Mouse (Mus musculus) layer of hippocampus, adult 2 months (tissue): ENCODE measurements around the gene Dusp22. TPM values are rescaled to one million over a fixed set of nuclear protein-coding genes. Genes with fewer than 3 reads are reported as not detected.
A peak's percentile ranks its signal among the peaks of the same experiment; 100 is the strongest.

ENCODE experiments used
- DNase-seq, 2 experiments: peaks; one replicate each; pipeline ENCODE4 v3.0.0; 2022; ENCODE audit warnings: low spot score in 2 of 2
- H3K27ac ChIP-seq: fragments of 200-600 bp; 2 replicates; pipeline ENCODE4 v1.8.1; 2022
- H3K4me3 ChIP-seq: fragments of 200-600 bp; 2 replicates; pipeline ENCODE4 v1.8.1; 2022; ENCODE audit warnings: mild to moderate bottlenecking
- CTCF ChIP-seq: fragments of 200-600 bp; conservative IDR thresholded peaks from 2 replicates; pipeline ENCODE4 v1.8.1; 2022; ENCODE audit warnings: antibody characterized with exemption, mild to moderate bottlenecking, moderate library complexity
- total RNA-seq, 2 experiments: library from RNA; stranded (reverse); gene quantifications; 2 replicates each; pipeline ENCODE4 v1.2.3; 2021

Gene Dusp22
- total RNA-seq, 2 experiments from 2014 or later, result 22.5 to 23.9 TPM

- no peak for TF ChIP-seq CTCF
- no peak overlapping the region for H3K4me3 ChIP-seq
- no peak overlapping the region for H3K27ac ChIP-seq
- no peak for DNase-seq
Measured at GRCm38 (mm10) chr13:30712280-30712679, 52.5 kb downstream of the Dusp22 start.

- no peak overlapping the region for H3K27ac ChIP-seq
- TF ChIP-seq CTCF, result no peak
- no peak for DNase-seq
- no peak overlapping the region for H3K4me3 ChIP-seq
Measured at GRCm38 (mm10) chr13:30713621-30714020, 53.8 kb downstream of the Dusp22 start.

- Histone ChIP-seq H3K27ac (no peak overlapping the region), H3K4me3 (no peak overlapping the region)
- TF ChIP-seq CTCF, result no peak
- no peak for DNase-seq
Measured at GRCm38 (mm10) chr13:30714552-30714951, 54.8 kb downstream of the Dusp22 start.

DNA sequence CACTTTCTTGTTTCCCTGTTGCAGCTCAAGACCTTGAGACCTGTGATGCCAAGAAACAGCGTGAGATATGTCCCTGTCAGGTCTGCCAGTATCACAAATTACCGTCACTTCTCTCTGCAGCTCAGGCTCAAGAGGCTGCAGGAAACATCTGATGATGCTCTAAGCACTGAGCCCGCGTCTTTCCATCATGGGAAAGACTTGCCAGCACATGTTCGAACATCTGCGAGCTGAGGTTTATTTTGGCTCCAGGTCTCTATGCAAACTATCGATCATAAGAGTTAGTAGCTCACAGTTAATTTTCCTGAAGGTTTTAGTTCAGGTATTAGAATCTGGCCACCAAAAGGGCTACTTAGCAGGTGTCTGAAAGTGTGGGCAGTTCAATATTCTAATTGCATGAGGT is 55.3 kb downstream of the Dusp22 start:
- no peak overlapping the region for H3K4me3 ChIP-seq
- H3K27ac ChIP-seq, result no peak overlapping the region
- TF ChIP-seq CTCF, result no peak
- no peak for DNase-seq

DNA sequence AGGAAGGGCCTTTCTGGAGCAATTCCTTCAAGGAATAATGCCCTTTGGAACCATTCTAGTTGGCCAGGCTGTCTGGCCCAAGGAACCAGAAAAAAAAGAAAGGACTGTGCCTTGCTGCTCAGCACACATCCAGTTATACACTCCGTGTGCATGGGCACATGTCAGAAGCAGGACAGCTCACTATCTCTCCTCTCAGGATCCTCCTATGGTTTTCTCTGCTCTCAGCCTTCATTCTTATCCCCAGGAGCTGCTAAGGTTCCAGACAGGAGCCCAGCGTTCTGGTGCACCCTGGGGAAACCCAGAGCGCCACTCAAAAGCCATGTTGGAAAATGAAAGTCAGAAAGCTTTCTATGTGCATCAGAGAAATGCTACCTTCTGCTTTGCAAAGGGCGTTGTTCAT is 55.8 kb downstream of the Dusp22 start:
- no peak for DNase-seq
- H3K27ac ChIP-seq, result no peak overlapping the region
- no peak for TF ChIP-seq CTCF
- no peak overlapping the region for H3K4me3 ChIP-seq

- no peak overlapping the region for H3K27ac ChIP-seq
- DNase-seq, result no peak
- no peak for TF ChIP-seq CTCF
- no peak overlapping the region for H3K4me3 ChIP-seq
Measured at GRCm38 (mm10) chr13:30716611-30717010, 56.8 kb downstream of the Dusp22 start.

DNA sequence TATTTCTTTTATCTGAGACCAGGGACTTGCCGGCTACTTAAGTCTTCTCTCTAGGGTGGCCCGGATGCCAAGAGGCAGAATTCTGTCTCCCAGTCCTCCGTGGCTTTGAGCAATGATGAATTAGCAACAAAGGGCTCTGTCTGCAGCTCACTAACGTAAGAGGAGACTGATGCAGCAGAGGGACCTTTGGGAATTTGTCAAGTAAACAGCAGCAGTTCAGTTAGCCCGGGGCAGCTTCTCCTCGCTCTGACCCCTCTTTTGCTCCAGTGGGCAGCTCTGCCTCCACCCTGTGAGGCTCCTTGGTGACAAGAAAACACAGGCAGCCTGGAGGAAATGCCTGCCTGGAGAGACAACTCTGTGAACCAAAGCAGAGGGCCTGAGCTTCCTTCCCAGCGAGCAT is 62.8 kb downstream of the Dusp22 start:
- Histone ChIP-seq H3K4me3 (no peak overlapping the region), H3K27ac (no peak overlapping the region)
- no peak for DNase-seq
- TF ChIP-seq CTCF, result no peak

DNA sequence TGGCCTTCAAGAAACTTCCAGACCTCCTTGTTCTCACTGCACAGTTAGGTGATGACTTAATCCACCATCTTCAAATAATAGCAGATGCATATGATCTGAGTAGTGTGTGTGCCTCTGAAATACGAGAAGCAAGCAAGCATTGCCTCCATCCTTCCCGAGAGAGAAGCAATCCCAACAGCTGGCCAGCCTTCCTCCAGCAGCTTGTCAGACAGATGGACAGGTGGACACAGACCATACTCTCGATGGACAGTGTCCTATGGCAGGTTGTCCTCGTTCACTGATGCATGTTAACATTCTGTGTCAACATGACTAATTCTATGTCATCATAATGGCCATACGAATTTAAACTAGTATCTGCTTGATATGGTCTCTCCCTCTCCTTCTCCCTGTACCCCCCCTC is 63.5 kb downstream of the Dusp22 start:
- Histone ChIP-seq H3K27ac (no peak overlapping the region), H3K4me3 (no peak overlapping the region)
- DNase-seq, result no peak
- no peak for TF ChIP-seq CTCF

DNA sequence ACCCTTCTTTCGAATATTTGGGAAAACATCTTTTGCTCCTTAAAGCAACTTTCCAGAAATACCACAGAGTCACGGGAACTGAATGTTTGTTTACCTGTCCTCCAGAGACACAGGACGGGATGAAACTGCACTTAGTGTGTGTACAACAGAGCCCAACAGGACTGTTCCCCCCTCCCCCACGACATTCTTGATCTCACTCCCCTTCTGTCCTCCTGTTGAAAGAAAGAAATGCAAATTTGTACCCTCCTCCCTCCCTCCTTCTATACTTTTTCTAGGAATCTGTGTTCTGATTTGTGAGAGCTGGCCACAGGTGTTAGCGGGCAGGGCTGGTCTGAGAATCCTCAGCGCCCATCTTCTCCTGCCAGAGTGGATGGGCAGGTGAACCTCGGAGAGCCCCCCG is 64.1 kb downstream of the Dusp22 start:
- Histone ChIP-seq H3K4me3 (no peak overlapping the region), H3K27ac (no peak overlapping the region)
- TF ChIP-seq CTCF, result no peak
- no peak for DNase-seq

DNA sequence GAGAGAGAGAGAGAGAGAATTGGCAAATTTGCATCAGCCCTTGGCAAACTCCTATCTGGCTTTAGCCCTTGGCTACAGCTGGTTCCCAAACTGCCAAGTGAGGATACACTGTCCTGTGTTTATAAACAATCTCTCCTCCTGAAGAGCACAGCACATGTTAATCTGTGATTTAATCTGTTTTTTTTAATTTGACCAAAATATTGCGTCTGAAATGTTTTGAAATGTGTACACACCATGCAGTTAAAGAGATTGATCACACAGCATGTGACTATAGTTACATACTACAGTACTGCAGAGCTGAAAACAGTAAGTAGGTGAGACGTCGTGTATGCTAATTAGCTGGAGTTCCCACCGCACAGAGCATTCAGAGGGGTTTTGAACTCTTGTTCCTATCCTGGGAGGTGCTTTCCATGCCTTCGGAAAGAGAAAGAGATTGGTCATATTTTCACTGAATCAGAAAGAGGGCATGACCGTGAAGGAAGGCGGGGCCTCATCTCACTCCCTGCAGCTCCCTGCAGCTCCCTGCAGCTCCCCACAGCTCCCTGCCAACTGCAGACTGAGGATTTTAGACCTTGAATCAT is 65.0 kb downstream of the Dusp22 start:
- TF ChIP-seq CTCF, result no peak
- Histone ChIP-seq H3K27ac (no peak overlapping the region), H3K4me3 (no peak overlapping the region)
- DNase-seq, result no peak

DNA sequence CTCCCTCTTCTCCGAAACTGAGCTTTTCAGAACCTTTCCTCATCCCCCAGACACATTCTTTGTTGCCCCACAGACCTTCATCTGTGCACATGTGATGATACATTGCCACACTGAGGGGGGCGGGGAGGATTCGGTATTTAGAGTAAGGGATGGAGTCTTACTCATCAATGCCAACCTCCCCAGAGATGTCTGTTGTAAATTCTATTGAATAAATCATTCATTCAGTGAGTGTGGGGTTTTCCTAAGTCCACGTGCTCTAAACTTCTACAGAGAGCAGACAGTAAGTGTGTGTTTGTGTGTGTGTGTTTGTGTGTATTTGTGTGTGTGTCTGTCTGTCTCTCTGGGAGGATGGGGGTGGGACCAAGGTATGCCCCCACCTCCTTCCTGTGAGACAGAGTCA is 67.1 kb downstream of the Dusp22 start:
- no peak for TF ChIP-seq CTCF
- no peak overlapping the region for H3K27ac ChIP-seq

GRCm38 (mm10) chr13:30728155-30728554 is 68.4 kb downstream of the Dusp22 start:
- TF ChIP-seq CTCF, result no peak
- Histone ChIP-seq H3K27ac (no peak overlapping the region), H3K4me3 (no peak overlapping the region)
- DNase-seq, result no peak

More for the DNA sequence above, 67.1 kb downstream of the Dusp22 start:
- no peak for DNase-seq
- no peak overlapping the region for H3K4me3 ChIP-seq

DNA sequence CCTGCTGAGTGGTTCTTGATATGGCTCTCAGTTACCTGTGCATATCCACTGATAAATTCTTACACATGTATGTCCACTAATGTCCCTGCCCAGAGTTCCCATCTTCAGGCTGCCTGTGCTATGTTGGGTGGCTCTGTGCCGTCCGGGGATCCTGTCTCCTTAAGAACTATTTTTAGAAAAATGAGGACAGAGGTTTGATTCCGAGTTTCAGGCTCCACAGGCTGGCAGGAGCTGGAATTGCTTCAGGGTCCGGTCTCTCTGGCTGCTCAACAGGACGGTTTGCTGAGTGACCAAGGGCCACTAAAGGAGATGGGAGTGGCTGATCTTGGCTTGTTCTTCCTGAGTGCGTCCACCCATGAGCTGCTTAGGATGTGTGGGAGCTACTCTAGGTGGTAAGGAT is 69.4 kb downstream of the Dusp22 start:
- Histone ChIP-seq H3K4me3 (no peak overlapping the region), H3K27ac (no peak overlapping the region)

GRCm38 (mm10) chr13:30730104-30730793 is 70.5 kb downstream of the Dusp22 start:
- no peak for TF ChIP-seq CTCF
- no peak overlapping the region for H3K4me3 ChIP-seq
- H3K27ac ChIP-seq, result no peak overlapping the region
- no peak for DNase-seq

More for the DNA sequence above, 69.4 kb downstream of the Dusp22 start:
- DNase-seq, result no peak
- TF ChIP-seq CTCF, result peak; percentile 71
